Mouse (Mus musculus) cerebellum, adult 2 months (tissue): ENCODE data around the gene Lss. TPM values are rescaled to one million over a fixed set of nuclear protein-coding genes. Genes with fewer than 3 reads are reported as not detected.

Experiments
- DNase-seq, 2 experiments: peaks; one replicate each; pipeline ENCODE4 v3.0.0; 2021
- H3K27ac ChIP-seq: fragments of 200-500 bp; 2 replicates; pipeline ENCODE4 v1.5.1; 2012; ENCODE audit warnings: low read length, control low read depth, inconsistent platforms; ENCODE audit not compliant: insufficient read depth
- H3K27me3 ChIP-seq: fragments of 200-500 bp; 2 replicates; pipeline ENCODE4 v1.6.1; 2012; ENCODE audit warnings: inconsistent platforms, mild to moderate bottlenecking, low read length, moderate library complexity; ENCODE audit not compliant: control insufficient read depth, insufficient read depth
- H3K4me1 ChIP-seq: fragments of 200-500 bp; 2 replicates; pipeline ENCODE4 v1.6.1; 2011; ENCODE audit warnings: low read length; ENCODE audit not compliant: control insufficient read depth, insufficient read depth
- H3K4me3 ChIP-seq: fragments of 200-500 bp; replicated peaks from 2 replicates; pipeline ENCODE3; 2011; ENCODE audit warnings: mild to moderate bottlenecking, low read depth, low read length, control low read depth; ENCODE audit not compliant: insufficient read depth
- CTCF ChIP-seq: fragments of 200-500 bp; IDR thresholded peaks from 2 replicates; pipeline ENCODE4 v1.5.1; 2011; ENCODE audit warnings: low read depth, mild to moderate bottlenecking, control low read depth, low read length, moderate library complexity, borderline replicate concordance; ENCODE audit not compliant: insufficient read depth
- POLR2A ChIP-seq: fragments of 200-500 bp; IDR thresholded peaks from 2 replicates; pipeline ENCODE4 v1.6.1; 2011; ENCODE audit warnings: low read length, control low read depth, borderline replicate concordance; ENCODE audit not compliant: insufficient read depth
- WGBS: fragments of 180-500 bp; shearing (Covaris S2); methylation state at CpG from one replicate; pipeline ENCODE4 v1.1.7; 2018; 5-methylcytosine and 5-hydroxymethylcytosine counted together
- polyA plus RNA-seq: library from polyadenylated mRNA; depleted of rRNA; stranded (reverse); fragments of >200 nt; gene quantifications from 2 replicates; pipeline ENCODE4 v1.2.3, GENCODE M21; 2012; rRNA removed

Gene Lss
- polyA plus RNA-seq, 1 experiment: 30.5 TPM

GRCm38 (mm10) chr10:76571070-76571469, 39.7 kb downstream of the Lss start:
- no peak for DNase-seq
- H3K4me1 ChIP-seq: no peaks in the 10 kb centered on the region
- H3K4me3 ChIP-seq: no peak overlapping the region
- WGBS: 85% methylated on average over 2 of the region's 2 CpGs
- H3K27ac ChIP-seq: no peak overlapping the region
- no peaks in the 10 kb centered on the region for H3K27me3 ChIP-seq
- TF ChIP-seq CTCF (no peak), POLR2A (no peak)

- Histone ChIP-seq H3K4me3 (no peak overlapping the region), H3K27me3 (no peaks in the 10 kb centered on the region), H3K27ac (no peak overlapping the region), H3K4me1 (no peaks in the 10 kb centered on the region)
- 38% methylated on average over 3 of the region's 3 CpGs for WGBS
- no peak for DNase-seq
- TF ChIP-seq POLR2A: no peak
Observed at GRCm38 (mm10) chr10:76572151-76572550, 40.8 kb downstream of the Lss start.

DNA sequence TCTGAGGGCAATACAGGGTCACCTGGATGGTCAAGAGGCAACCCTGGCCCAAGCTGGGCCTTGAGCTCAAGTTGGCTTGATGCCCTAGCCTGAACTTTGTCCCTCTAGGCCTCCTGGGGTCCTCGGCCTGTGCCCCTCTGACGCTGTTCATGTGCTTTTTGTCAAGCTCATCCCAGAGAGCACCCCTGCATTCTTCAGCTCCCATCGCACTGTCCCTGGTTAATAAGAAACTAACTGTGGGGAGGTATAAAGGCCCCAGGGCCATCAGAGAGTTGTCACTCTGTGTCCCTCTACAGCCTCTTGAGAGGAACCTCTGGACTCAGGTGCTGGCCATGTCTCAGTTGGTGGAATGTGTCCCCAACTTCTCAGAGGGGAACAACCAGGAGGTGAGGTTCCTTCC, 44.0 kb downstream of the Lss start, which contains the start of gene Ftcd:
Gene Ftcd (plus strand): TSS at position 275 of the 400 bp plus-strand sequence.
- 79% methylated on average over 3 of the region's 3 CpGs for WGBS
- H3K27ac ChIP-seq: no peak within 1 kb of the TSS
- H3K27me3 ChIP-seq: no peaks in the 10 kb centered on the region
- no peak within 1 kb of the TSS for H3K4me3 ChIP-seq
- DNase-seq: no peak
- H3K4me1 ChIP-seq: no peaks in the 10 kb centered on the region
- no peak for TF ChIP-seq POLR2A
- no peak for TF ChIP-seq CTCF

- Histone ChIP-seq H3K27ac (no peak overlapping the region), H3K4me1 (no peaks in the 10 kb centered on the region), H3K4me3 (no peak overlapping the region), H3K27me3 (no peaks in the 10 kb centered on the region)
- no peak for DNase-seq
- 87% methylated on average over 7 of the region's 7 CpGs for WGBS
- TF ChIP-seq CTCF: no peak
- no peak for TF ChIP-seq POLR2A
Observed at GRCm38 (mm10) chr10:76576920-76577319, 45.5 kb downstream of the Lss start.

DNA sequence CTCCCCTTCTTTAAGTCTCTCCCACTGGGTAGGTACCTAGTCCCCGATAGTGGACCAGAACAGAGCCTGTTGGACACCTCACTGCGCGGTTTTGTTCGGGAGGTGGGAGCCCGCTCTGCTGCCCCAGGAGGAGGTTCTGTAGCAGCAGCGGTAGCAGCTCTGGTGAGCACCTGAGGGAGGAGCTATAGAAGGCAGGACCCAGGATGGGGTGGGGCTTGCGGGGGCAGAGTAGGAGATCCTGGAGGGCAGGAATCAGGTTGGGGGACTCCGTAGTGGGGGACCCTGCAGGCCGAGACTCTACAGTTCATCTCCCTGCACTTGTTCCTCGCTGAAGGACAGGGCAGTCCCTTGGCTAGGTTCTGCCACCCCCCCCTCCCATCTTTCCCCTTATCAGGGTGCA, 52.8 kb downstream of the Lss start:
- no peak for TF ChIP-seq CTCF
- TF ChIP-seq POLR2A: no peak

DNA sequence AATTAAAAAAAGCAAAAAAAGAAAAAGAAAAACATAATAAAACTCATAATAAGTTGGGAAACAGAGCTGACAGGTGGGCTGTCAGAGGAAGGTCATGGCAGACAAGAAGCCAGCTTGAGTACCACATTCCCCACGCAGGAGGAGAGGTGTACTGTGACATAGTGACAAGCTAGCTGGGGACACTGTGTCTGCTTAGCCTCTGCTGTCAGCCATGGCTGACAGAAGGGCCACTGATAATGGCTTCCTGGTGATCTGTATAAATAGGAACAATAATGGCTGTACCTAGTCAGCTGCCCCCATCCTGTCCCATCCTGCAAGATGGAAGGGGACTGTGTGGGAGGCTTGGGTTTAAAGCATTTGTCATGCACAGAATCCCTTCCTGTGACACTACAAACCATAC, 54.8 kb downstream of the Lss start:
- Histone ChIP-seq H3K4me1 (no peaks in the 10 kb centered on the region), H3K27ac (no peak overlapping the region), H3K4me3 (no peak overlapping the region), H3K27me3 (no peaks in the 10 kb centered on the region)
- no peak for DNase-seq
- WGBS: 57% methylated on average over 1 of the region's 1 CpGs
- TF ChIP-seq POLR2A (no peak), CTCF (no peak)

More for the DNA sequence above, 52.8 kb downstream of the Lss start:
- no peaks in the 10 kb centered on the region for H3K27me3 ChIP-seq
- H3K4me1 ChIP-seq: no peaks in the 10 kb centered on the region
- WGBS: 16% methylated on average over 10 of the region's 10 CpGs
- no peak for DNase-seq
- H3K27ac ChIP-seq: no peak overlapping the region
- peak overlapping the region; percentile 39 for H3K4me3 ChIP-seq

- no peak overlapping the region for H3K27ac ChIP-seq
- 86% methylated on average over 11 of the region's 11 CpGs for WGBS
- TF ChIP-seq CTCF (no peak), POLR2A (no peak)
- H3K4me3 ChIP-seq: no peak overlapping the region
- H3K27me3 ChIP-seq: no peaks in the 10 kb centered on the region
- DNase-seq: no peak
- H3K4me1 ChIP-seq: no peaks in the 10 kb centered on the region
Observed at GRCm38 (mm10) chr10:76590197-76590596, 58.8 kb downstream of the Lss start.

DNA sequence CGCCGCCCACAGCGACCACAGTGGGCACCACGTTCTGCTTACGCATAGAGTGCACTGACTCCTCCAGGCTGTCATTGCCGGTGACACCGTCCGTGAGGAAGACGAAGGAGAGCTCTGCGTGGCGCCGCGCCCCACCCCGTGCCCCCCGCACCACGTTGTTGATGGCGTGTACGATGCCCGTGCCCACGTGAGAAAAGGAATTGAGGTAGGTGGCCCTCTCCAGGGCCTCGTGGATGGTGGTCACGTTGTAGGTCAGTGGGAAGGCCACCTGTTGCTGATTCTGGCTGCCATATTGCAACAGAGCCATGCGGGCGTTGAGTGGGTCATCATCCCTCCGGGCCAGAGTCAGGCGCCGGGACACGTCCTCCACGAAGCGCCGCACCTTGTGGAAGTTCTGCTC, 65.0 kb downstream of the Lss start:
- Histone ChIP-seq H3K27me3 (no peaks in the 10 kb centered on the region), H3K27ac (no peak overlapping the region), H3K4me1 (no peaks in the 10 kb centered on the region), H3K4me3 (no peak overlapping the region)
- DNase-seq: no peak
- WGBS: 92% methylated on average over 31 of the region's 31 CpGs
- TF ChIP-seq CTCF (no peak), POLR2A (no peak)

DNA sequence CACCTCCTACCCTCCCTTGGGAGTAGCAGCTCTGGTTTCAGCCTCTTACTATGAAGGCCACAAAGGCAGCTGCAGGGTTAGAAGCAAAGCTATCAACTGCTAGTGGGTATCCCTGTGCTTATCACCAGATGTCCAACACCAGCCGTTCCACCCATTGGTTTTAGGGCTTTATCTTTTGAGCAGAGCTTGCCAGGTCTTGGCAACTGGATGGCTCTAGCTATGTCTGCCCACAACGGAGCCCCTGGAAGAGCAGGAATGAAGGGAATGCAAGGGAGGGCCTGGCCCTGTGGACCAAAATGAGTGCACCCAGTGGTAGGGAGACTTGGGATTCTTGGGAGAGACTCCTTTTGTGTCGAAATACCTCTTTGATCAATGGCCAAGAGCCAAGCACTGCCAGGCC, 71.3 kb downstream of the Lss start:
- TF ChIP-seq CTCF (no peak), POLR2A (no peak)
- WGBS: 20% methylated on average over 3 of the region's 3 CpGs

More for the DNA sequence above, 71.3 kb downstream of the Lss start:
- Histone ChIP-seq H3K4me3 (no peak overlapping the region), H3K4me1 (no peaks in the 10 kb centered on the region; the same call in 1 of the 2 replicates), H3K27me3 (no peaks in the 10 kb centered on the region), H3K27ac (no peak overlapping the region)
- DNase-seq: no peak

Other genes with a start within 250 kb of the Lss start
- 68.2 and 80.4 TPM in 2 replicates for gene Dip2a, start 186.3 kb upstream of the Lss start, polyA plus RNA-seq
- gene AC141477.1, start 91.1 kb upstream of the Lss start, polyA plus RNA-seq: not detected in 2 replicates
- gene Pcnt, start 88.8 kb upstream of the Lss start, polyA plus RNA-seq: 31.3 and 35.5 TPM in 2 replicates
- gene 2610028H24Rik, start 82.5 kb upstream of the Lss start, polyA plus RNA-seq: not detected in 2 replicates
- 51.5 and 54.4 TPM in 2 replicates for gene Mcm3ap, start 62.7 kb upstream of the Lss start, polyA plus RNA-seq
- 3.7 and 4.2 TPM in 2 replicates for gene Ybey, start 62.5 kb upstream of the Lss start, polyA plus RNA-seq
- 0.44 and 0.64 TPM in 2 replicates for gene Spatc1l, start 30.7 kb downstream of the Lss start, polyA plus RNA-seq
- not detected in 2 replicates for gene Ftcd, start 44.1 kb downstream of the Lss start, polyA plus RNA-seq
- gene Col6a2, start 92.0 kb downstream of the Lss start, polyA plus RNA-seq: 2.9 and 4.0 TPM in 2 replicates
- 13.0 and 13.2 TPM in 2 replicates for gene Col6a1, start 194.6 kb downstream of the Lss start, polyA plus RNA-seq